Mouse (Mus musculus) hindbrain, embryonic 13.5 days (tissue): Measurements from ENCODE around the gene Sesn2. TPM values are rescaled to one million over a fixed set of nuclear protein-coding genes. Genes with fewer than 3 reads are reported as not detected.
A peak's percentile ranks its signal among the peaks of the same experiment; 100 is the strongest.

Experiments used
- ATAC-seq: fragments of 200-750 bp; cut with Nextera tagmentation; 2 replicates; pipeline ENCODE4 v1.8.0; 2017; ENCODE audit warnings: moderate TSS enrichment; ENCODE audit not compliant: low FRiP score
- H3K27ac ChIP-seq: fragments of 300-500 bp; sonication (generic); 2 replicates; pipeline ENCODE4 v1.5.1; 2015; ENCODE audit warnings: inconsistent platforms, mild to moderate bottlenecking, moderate library complexity
- H3K27me3 ChIP-seq: fragments of 300-500 bp; sonication (generic); 2 replicates; pipeline ENCODE4 v1.6.1; 2015; ENCODE audit warnings: mild to moderate bottlenecking, inconsistent platforms
- H3K36me3 ChIP-seq: fragments of 300-500 bp; sonication (generic); 2 replicates; pipeline ENCODE4 v1.6.1; 2015; ENCODE audit warnings: mild to moderate bottlenecking, inconsistent platforms
- H3K4me1 ChIP-seq: fragments of 300-500 bp; sonication (generic); replicated peaks from 2 replicates; pipeline ENCODE4 v1.6.1; 2015; ENCODE audit warnings: inconsistent platforms
- H3K4me2 ChIP-seq: fragments of 300-500 bp; sonication (generic); 2 replicates; pipeline ENCODE4 v1.6.1; 2015; ENCODE audit warnings: inconsistent platforms, mild to moderate bottlenecking, moderate library complexity
- H3K4me3 ChIP-seq: fragments of 300-500 bp; sonication (generic); 2 replicates; pipeline ENCODE4 v1.5.1; 2015; ENCODE audit warnings: mild to moderate bottlenecking, inconsistent platforms
- H3K9ac ChIP-seq: fragments of 300-500 bp; sonication (generic); 2 replicates; pipeline ENCODE4 v1.6.1; 2015; ENCODE audit warnings: mild to moderate bottlenecking, inconsistent platforms
- H3K9me3 ChIP-seq: fragments of 300-500 bp; sonication (generic); 2 replicates; pipeline ENCODE4 v1.6.1; 2016; ENCODE audit warnings: inconsistent platforms
- WGBS: fragments of 180-500 bp; shearing (Covaris S2); methylation state at CpG from one replicate; pipeline ENCODE4 v1.1.7; 2015; 5-methylcytosine and 5-hydroxymethylcytosine counted together
- polyA plus RNA-seq: library from polyadenylated mRNA; unstranded; fragments of >200 nt; fragmentation: Nextera tagmentation; extraction: Ambion mirVana; gene quantifications from 2 replicates; pipeline ENCODE4 v1.2.1, GENCODE M21; 2015

Gene Sesn2
- polyA plus RNA-seq, 1 experiment from 2014 or later: 8.1 TPM

GRCm38 (mm10) chr4:132530033-132530804, 19.9 kb upstream of the Sesn2 start:
- Histone ChIP-seq H3K4me2 (no peak overlapping the region), H3K4me1 (peaks cover 30% of the 10 kb centered on the region), H3K36me3 (peaks cover 18% of the 10 kb centered on the region), H3K4me3 (no peak overlapping the region), H3K27me3 (no peaks in the 10 kb centered on the region), H3K9me3 (no peaks in the 10 kb centered on the region), H3K27ac (no peak overlapping the region), H3K9ac (no peak overlapping the region)
- ATAC-seq: no peak
- 93% methylated on average over 20 of the region's 20 CpGs for WGBS

DNA sequence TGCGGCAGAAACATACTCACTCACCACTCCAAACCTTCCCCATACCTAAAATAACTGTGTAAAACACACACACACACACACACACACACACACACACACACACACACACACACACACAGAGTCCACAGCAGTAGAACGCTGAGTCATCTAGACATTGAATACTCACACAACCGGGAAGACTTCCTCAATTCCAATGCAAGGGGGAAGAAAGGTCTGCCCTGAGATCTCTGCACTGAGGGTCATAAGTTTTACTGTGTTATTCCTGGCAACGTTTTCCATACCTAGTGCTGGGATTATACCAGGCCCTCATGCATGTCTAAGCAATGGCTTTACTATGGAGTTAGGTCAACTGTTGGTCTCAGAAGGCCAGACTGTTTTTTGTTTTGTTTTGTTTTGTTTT, 19.0 kb upstream of the Sesn2 start:
- Histone ChIP-seq H3K27me3 (no peaks in the 10 kb centered on the region), H3K27ac (no peak overlapping the region), H3K9me3 (no peaks in the 10 kb centered on the region), H3K4me2 (no peak overlapping the region), H3K36me3 (peaks cover 18% of the 10 kb centered on the region), H3K4me1 (peaks cover 25% of the 10 kb centered on the region), H3K9ac (no peak overlapping the region), H3K4me3 (no peak overlapping the region)
- no peak for ATAC-seq
- WGBS: 91% methylated on average over 4 of the region's 4 CpGs

GRCm38 (mm10) chr4:132527917-132528522, 17.7 kb upstream of the Sesn2 start:
- no peaks in the 10 kb centered on the region for H3K9me3 ChIP-seq
- no peaks in the 10 kb centered on the region for H3K27me3 ChIP-seq
- H3K9ac ChIP-seq: no peak overlapping the region
- peaks cover 18% of the 10 kb centered on the region for H3K36me3 ChIP-seq
- H3K4me2 ChIP-seq: no peak overlapping the region
- no peak for ATAC-seq
- H3K4me3 ChIP-seq: no peak overlapping the region
- no peak overlapping the region for H3K27ac ChIP-seq
- H3K4me1 ChIP-seq: peaks cover 21% of the 10 kb centered on the region
- WGBS: 96% methylated on average over 8 of the region's 8 CpGs

DNA sequence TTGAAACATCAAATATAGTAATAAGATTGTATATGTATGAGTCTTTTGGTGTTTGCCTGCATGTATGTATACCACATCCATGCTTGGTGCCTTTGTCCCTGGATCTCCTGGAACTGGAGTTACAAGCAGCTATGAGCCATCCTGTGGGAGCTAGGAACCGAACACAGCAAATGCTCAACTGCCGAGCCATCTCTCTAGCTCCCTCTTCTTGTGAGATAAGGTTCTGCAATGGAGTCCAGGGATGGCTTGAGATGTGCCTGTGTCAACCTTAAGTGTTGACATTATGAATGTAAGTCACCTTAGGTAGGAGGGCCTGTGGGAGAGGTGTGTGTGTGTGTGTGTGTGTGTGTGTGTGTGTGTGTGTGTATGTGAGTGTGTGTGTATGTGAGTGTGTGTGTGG, 16.4 kb upstream of the Sesn2 start:
- Histone ChIP-seq H3K27me3 (no peaks in the 10 kb centered on the region), H3K4me1 (peaks cover 9% of the 10 kb centered on the region), H3K9ac (no peak overlapping the region), H3K36me3 (peaks cover 18% of the 10 kb centered on the region), H3K27ac (no peak overlapping the region), H3K4me3 (no peak overlapping the region), H3K4me2 (no peak overlapping the region), H3K9me3 (no peaks in the 10 kb centered on the region)
- WGBS: 52% methylated on average over 2 of the region's 2 CpGs
- no peak for ATAC-seq

GRCm38 (mm10) chr4:132524808-132525207, 14.5 kb upstream of the Sesn2 start:
- no peaks in the 10 kb centered on the region for H3K4me1 ChIP-seq
- no peak overlapping the region for H3K4me2 ChIP-seq
- H3K9ac ChIP-seq: peak overlapping the region; percentile 13; the same call in 1 of the 2 replicates
- H3K36me3 ChIP-seq: peaks cover 6% of the 10 kb centered on the region
- ATAC-seq: no peak
- H3K27me3 ChIP-seq: no peaks in the 10 kb centered on the region
- WGBS: 56% methylated on average over 6 of the region's 6 CpGs
- H3K27ac ChIP-seq: no peak overlapping the region
- H3K9me3 ChIP-seq: no peaks in the 10 kb centered on the region
- no peak overlapping the region for H3K4me3 ChIP-seq

DNA sequence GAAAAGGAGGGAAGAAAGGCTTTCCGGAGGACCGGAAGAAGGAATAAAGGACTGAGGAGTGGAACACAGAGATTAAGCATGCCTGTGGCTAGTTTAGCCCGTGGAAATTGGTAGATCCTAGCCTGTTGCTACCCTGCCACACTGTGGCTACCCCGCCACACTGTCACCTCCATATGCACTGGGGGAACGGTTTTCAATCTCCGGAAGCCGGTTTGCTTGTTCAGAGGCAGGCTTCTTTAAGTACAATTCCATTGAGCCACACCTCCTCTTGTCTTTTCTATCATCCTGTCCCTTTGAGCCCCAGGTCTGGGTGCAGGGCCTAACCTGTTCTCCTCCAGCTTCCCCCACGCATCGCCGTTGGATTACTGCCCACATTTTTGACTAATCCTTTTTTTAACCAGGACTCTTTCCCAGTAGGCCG, 14.0 kb upstream of the Sesn2 start:
- no peaks in the 10 kb centered on the region for H3K4me1 ChIP-seq
- no peaks in the 10 kb centered on the region for H3K9me3 ChIP-seq
- ATAC-seq: no peak
- no peaks in the 10 kb centered on the region for H3K27me3 ChIP-seq
- peaks cover under 1% of the 10 kb centered on the region for H3K36me3 ChIP-seq
- 20% methylated on average over 11 of the region's 11 CpGs for WGBS
- H3K27ac ChIP-seq: no peak overlapping the region
- H3K4me3 ChIP-seq: no peak overlapping the region
- H3K4me2 ChIP-seq: no peak overlapping the region
- peak overlapping the region; percentile 13; the same call in 1 of the 2 replicates for H3K9ac ChIP-seq

DNA sequence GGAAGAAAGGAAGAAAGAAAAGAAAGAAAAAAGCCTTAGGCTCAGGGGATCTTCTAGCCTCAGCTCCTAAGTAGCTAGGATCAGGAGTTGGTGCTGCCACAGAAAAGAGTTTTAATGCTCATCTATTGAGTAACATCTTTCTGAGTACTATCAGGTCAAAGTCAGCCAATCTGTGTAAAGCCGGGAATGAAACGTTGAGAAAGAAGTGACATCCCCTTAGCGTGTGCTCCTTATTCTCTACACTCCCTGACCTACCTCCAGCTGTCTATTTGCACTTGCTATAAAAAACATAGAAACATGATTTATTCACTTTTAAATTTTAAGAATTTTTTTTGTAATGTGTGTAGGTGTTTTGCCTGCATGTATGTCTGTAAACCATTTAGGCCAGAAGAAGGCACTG, 8.9 kb upstream of the Sesn2 start:
- Histone ChIP-seq H3K4me1 (peaks cover 15% of the 10 kb centered on the region), H3K27me3 (no peaks in the 10 kb centered on the region), H3K36me3 (no peaks in the 10 kb centered on the region), H3K9ac (no peak overlapping the region), H3K9me3 (no peaks in the 10 kb centered on the region), H3K27ac (no peak overlapping the region), H3K4me2 (no peak overlapping the region), H3K4me3 (no peak overlapping the region)
- ATAC-seq: no peak
- over 99% methylated on average over 3 of the region's 3 CpGs for WGBS

- Histone ChIP-seq H3K9ac (no peak overlapping the region), H3K4me2 (no peak overlapping the region), H3K4me3 (no peak overlapping the region), H3K9me3 (no peaks in the 10 kb centered on the region), H3K27ac (no peak overlapping the region), H3K27me3 (peaks cover 8% of the 10 kb centered on the region), H3K36me3 (no peaks in the 10 kb centered on the region), H3K4me1 (peaks cover 17% of the 10 kb centered on the region)
- WGBS: 61% methylated on average over 8 of the region's 8 CpGs
- no peak for ATAC-seq
Observed at GRCm38 (mm10) chr4:132518066-132518465, 7.8 kb upstream of the Sesn2 start.

- peak overlapping the region; percentile 42 for H3K4me3 ChIP-seq
- peak overlapping the region; percentile 67 for H3K27ac ChIP-seq
- no peaks in the 10 kb centered on the region for H3K9me3 ChIP-seq
- H3K4me2 ChIP-seq: peak overlapping the region; percentile 83
- peaks cover 17% of the 10 kb centered on the region for H3K4me1 ChIP-seq
- H3K9ac ChIP-seq: peak overlapping the region; percentile 53; the same call in 1 of the 2 replicates
- peaks cover 8% of the 10 kb centered on the region for H3K27me3 ChIP-seq
- H3K36me3 ChIP-seq: no peaks in the 10 kb centered on the region
- peak; percentile 92 for ATAC-seq
- WGBS: 23% methylated on average over 22 of the region's 22 CpGs
Observed at GRCm38 (mm10) chr4:132515369-132516155, 5.3 kb upstream of the Sesn2 start.

DNA sequence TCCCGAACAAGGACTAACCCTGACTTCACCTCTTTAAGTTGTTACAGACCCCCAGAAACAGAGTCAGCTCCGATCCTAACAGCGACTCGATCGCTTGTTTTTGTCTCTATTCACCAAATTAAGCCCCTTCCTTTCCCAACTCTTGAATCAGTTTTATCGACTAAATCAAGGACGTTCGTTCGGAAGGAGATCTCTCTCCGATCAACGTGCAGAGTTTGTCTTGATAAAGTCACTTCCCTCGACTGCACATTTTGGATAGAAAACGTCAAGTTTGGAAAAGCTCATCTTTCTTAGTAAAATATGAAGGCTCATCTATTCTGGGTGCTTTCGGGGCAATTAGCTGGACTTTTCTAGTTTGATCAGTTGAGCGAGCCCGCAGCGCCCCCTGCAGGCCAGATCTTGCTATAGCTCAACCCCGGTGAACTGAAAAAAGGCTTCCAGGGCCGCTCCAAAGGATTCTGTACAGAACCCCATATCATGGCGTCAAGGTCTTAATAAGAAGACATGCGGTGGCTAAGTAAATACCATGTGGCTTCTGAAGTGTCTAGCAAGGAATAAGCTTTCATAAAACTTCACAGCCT, 4.3 kb upstream of the Sesn2 start:
- Histone ChIP-seq H3K9me3 (no peaks in the 10 kb centered on the region), H3K4me1 (peaks cover 17% of the 10 kb centered on the region), H3K4me2 (peak overlapping the region; percentile 83), H3K36me3 (no peaks in the 10 kb centered on the region), H3K4me3 (peak overlapping the region; percentile 42), H3K27ac (peak overlapping the region; percentile 52; the same call in 1 of the 2 replicates), H3K9ac (peak overlapping the region; percentile 53; the same call in 1 of the 2 replicates), H3K27me3 (peaks cover 8% of the 10 kb centered on the region)
- ATAC-seq: no peak
- 2% methylated on average over 21 of the region's 21 CpGs for WGBS

DNA sequence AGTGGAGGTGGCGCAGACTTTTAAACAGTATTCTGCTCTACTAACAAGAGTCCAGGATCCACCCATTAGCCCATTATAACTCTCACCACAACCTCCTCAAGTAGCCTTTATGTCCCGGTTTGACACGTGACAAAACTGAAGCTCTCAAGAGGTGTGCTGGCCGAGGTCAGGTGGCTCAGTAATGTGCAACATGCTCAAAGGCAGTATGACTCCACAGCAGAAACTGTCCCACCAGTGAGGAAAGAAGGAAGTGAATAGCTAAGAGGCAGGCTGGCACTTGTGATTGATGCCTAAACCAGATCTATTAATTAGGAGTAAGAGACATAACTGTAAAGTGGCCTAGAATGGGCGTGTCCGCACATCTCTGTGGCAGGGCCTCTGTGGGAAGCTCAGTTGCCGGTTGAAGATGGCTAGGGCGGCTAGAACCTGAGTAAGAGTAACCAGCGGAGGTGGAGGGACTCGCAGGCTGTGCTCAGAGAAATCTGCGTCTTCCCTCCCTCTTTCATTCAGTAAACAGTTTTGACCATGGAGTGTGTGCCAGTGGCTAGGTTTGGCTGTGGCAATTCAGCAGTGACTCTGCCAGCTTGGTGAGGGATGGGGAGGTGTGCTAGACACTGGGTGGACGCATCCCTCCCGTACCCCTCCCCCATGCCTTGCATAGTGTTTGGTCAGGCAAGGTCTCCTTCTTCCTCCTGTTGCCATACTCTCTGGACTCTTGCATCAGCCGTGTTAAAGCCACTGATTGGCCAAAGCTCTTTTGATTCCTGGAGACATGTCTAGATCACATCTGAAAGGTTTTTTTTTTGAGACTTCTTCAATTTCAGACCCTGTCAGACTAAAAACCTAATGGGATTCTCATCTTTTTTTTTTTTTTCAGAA, 3.3 kb upstream of the Sesn2 start:
- Histone ChIP-seq H3K36me3 (no peaks in the 10 kb centered on the region), H3K9me3 (no peaks in the 10 kb centered on the region), H3K27ac (no peak overlapping the region), H3K4me2 (no peak overlapping the region; the same call in 1 of the 2 replicates), H3K27me3 (peaks cover 8% of the 10 kb centered on the region), H3K4me1 (peaks cover 25% of the 10 kb centered on the region), H3K9ac (peak overlapping the region; percentile 13; the same call in 1 of the 2 replicates), H3K4me3 (no peak overlapping the region)
- 34% methylated on average over 14 of the region's 14 CpGs for WGBS
- no peak for ATAC-seq
